In the genomic region with DNA sequence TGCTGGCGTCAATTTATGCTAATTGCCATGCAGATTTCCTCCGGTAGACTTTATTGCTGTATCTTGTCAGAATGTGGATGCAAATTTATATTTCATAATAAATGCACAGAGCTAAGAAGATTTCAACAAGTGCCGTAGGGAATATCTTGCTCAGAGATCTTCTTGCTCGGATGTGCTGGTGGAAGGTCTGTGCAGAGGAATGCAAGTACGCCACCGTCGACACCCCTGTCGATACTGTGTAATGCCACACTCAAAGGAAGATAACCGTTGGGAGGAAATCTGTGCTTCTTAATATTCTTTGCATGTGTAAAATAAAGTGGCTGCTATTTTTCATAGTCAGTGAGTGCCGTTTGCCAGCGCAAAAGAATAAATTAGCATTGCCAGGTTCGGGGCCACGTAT, we compare ENCODE assay signal across 16 mouse cellular contexts. TPM values are rescaled to one million over a fixed set of nuclear protein-coding genes. Genes with fewer than 3 reads are reported as not detected.
DNase-seq lines count a peak whose midpoint lies in the region; ATAC-seq and TF ChIP-seq lines count a peak whose summit lies in the region.
"Had no signal": no experiment of that assay in that cellular context is flagged by ENCODE, and none has a peak within 500 bp of the region (broad histone marks: within the 10 kb centered on the region; RNA-seq: fewer than 3 reads in every experiment).

No protein-coding gene starts in this region.

- no peak for TF ChIP-seq EP300 in ES-Bruce4 (IDR thresholded peaks at IDR 0.05; ENCODE audit: insufficient read depth, low read depth, low read length)

- no peak for TF ChIP-seq CTCF in ES-Bruce4 (IDR thresholded peaks at IDR 0.05; ENCODE audit: low read depth, low read length)

- DNase-seq in midbrain, embryonic 14.5 days = no peak
- no peak for DNase-seq in ovary, postnatal 10 days (ENCODE audit: low spot score)
- no peak for DNase-seq in kidney, postnatal 36 days
- no peak for DNase-seq in layer of hippocampus, adult 8-10 months (ENCODE audit: low spot score in 2 of 2)
- DNase-seq: adrenal gland, postnatal 14 days; cerebellum, adult 9-11 months; gastrocnemius, adult 2 months; heart, adult 11 months had no signal

- peak; percentile 27; the same call in 1 of the 2 replicates for ATAC-seq in forebrain, embryonic 12.5 days (ENCODE audit: low FRiP score)
- peak; percentile 34 for ATAC-seq in hindbrain, embryonic 13.5 days (ENCODE audit: low FRiP score)
- ATAC-seq in midbrain, embryonic 14.5 days (ENCODE audit: low FRiP score, low TSS enrichment) = peak; percentile 25; the same call in 1 of the 2 replicates
- no peak for ATAC-seq in intestine, embryonic 16.5 days

- H3K27me3 ChIP-seq in ES-Bruce4 (ENCODE audit: control insufficient read depth, insufficient read depth, low read length, poor library complexity, severe bottlenecking) = no peaks in the 10 kb centered on the region
- no peaks in the 10 kb centered on the region for H3K27me3 ChIP-seq in forebrain, embryonic 12.5 days
- no peaks in the 10 kb centered on the region for H3K27me3 ChIP-seq in hindbrain, embryonic 13.5 days
- H3K27me3 ChIP-seq in midbrain, embryonic 14.5 days (ENCODE audit: control insufficient read depth, insufficient read depth, low read length) = no peaks in the 10 kb centered on the region
- H3K27me3 ChIP-seq in intestine, embryonic 16.5 days (replicated peaks; ENCODE audit: control insufficient read depth, insufficient read depth, low read length) = no peaks in the 10 kb centered on the region
- H3K27me3 ChIP-seq: heart, embryonic 15.5 days had no signal

- H3K27ac ChIP-seq in ES-Bruce4 (ENCODE audit: insufficient read depth, low read length) = 0 out of 2 replicates have a peak overlapping the region, but pooled peaks have one; percentile 22
- H3K27ac ChIP-seq in forebrain, embryonic 12.5 days = peak overlapping the region; percentile 80
- peak overlapping the region; percentile 88 for H3K27ac ChIP-seq in hindbrain, embryonic 13.5 days
- peak overlapping the region; percentile 66 for H3K27ac ChIP-seq in midbrain, embryonic 14.5 days (replicated peaks; ENCODE audit: low read depth, low read length)
- no peak overlapping the region for H3K27ac ChIP-seq in intestine, embryonic 16.5 days (ENCODE audit: low read length)
- H3K27ac ChIP-seq: gastrocnemius, adult 2 months; heart, embryonic 15.5 days; macrophage had no signal

- no peaks in the 10 kb centered on the region for H3K9me3 ChIP-seq in ES-Bruce4 (replicated peaks; ENCODE audit: control insufficient read depth, insufficient read depth, low read length, poor library complexity, severe bottlenecking)
- no peaks in the 10 kb centered on the region for H3K9me3 ChIP-seq in forebrain, embryonic 12.5 days
- H3K9me3 ChIP-seq in hindbrain, embryonic 13.5 days = no peaks in the 10 kb centered on the region
- no peaks in the 10 kb centered on the region for H3K9me3 ChIP-seq in midbrain, embryonic 14.5 days (ENCODE audit: control insufficient read depth, low read length)
- no peaks in the 10 kb centered on the region for H3K9me3 ChIP-seq in intestine, embryonic 16.5 days (ENCODE audit: control insufficient read depth, low read length)
- H3K9me3 ChIP-seq: heart, embryonic 15.5 days had no signal

- TF ChIP-seq POLR2A in ES-Bruce4 (IDR thresholded peaks at IDR 0.05; ENCODE audit: insufficient read depth, low read length) = no peak

- H3K36me3 ChIP-seq in ES-Bruce4 (ENCODE audit: control insufficient read depth, insufficient read depth, low read length, poor library complexity, severe bottlenecking) = no peaks in the 10 kb centered on the region
- H3K36me3 ChIP-seq in forebrain, embryonic 12.5 days (replicated peaks) = peaks cover 17% of the 10 kb centered on the region
- peaks cover 23% of the 10 kb centered on the region for H3K36me3 ChIP-seq in hindbrain, embryonic 13.5 days
- H3K36me3 ChIP-seq in midbrain, embryonic 14.5 days (ENCODE audit: control insufficient read depth, insufficient read depth, low read length) = peaks cover 15% of the 10 kb centered on the region; the same call in 1 of the 2 replicates
- H3K36me3 ChIP-seq in intestine, embryonic 16.5 days (ENCODE audit: control insufficient read depth, insufficient read depth, low read length) = no peaks in the 10 kb centered on the region
- H3K36me3 ChIP-seq: heart, embryonic 15.5 days had no signal

- WGBS in forebrain, embryonic 12.5 days = 35% methylated on average over 13 of the region's 13 CpGs
- whole genome bisulfite sequencing in hindbrain, embryonic 13.5 days = 26% methylated on average over 13 of the region's 13 CpGs
- 22% methylated on average over 13 of the region's 13 CpGs for WGBS in midbrain, embryonic 14.5 days
- 66% methylated on average over 13 of the region's 13 CpGs for WGBS in intestine, embryonic 16.5 days

- peak overlapping the region; percentile 31 for H3K4me2 ChIP-seq in forebrain, embryonic 12.5 days
- peak overlapping the region; percentile 33 for H3K4me2 ChIP-seq in hindbrain, embryonic 13.5 days
- peak overlapping the region; percentile 38 for H3K4me2 ChIP-seq in midbrain, embryonic 14.5 days (ENCODE audit: low read length)
- no peak overlapping the region for H3K4me2 ChIP-seq in intestine, embryonic 16.5 days (ENCODE audit: low read depth, low read length)
- H3K4me2 ChIP-seq: heart, embryonic 15.5 days; lung, embryonic 14.5 days had no signal

- H3K9ac ChIP-seq in ES-Bruce4 (ENCODE audit: low read depth, poor library complexity, severe bottlenecking) = no peak overlapping the region
- no peak overlapping the region for H3K9ac ChIP-seq in forebrain, embryonic 12.5 days
- peak overlapping the region; percentile 49; the same call in 1 of the 2 replicates for H3K9ac ChIP-seq in hindbrain, embryonic 13.5 days
- no peak overlapping the region for H3K9ac ChIP-seq in midbrain, embryonic 14.5 days (replicated peaks; ENCODE audit: low read length)
- H3K9ac ChIP-seq in intestine, embryonic 16.5 days (ENCODE audit: low read depth, low read length) = no peak overlapping the region
- H3K9ac ChIP-seq: heart, embryonic 15.5 days; lung, embryonic 14.5 days had no signal

- H3K4me3 ChIP-seq in ES-Bruce4 (ENCODE audit: low read depth, low read length) = no peak overlapping the region
- H3K4me3 ChIP-seq in forebrain, embryonic 12.5 days (replicated peaks) = no peak overlapping the region
- H3K4me3 ChIP-seq in hindbrain, embryonic 13.5 days = no peak overlapping the region
- H3K4me3 ChIP-seq in midbrain, embryonic 14.5 days (replicated peaks; ENCODE audit: low read depth, low read length) = no peak overlapping the region
- H3K4me3 ChIP-seq in intestine, embryonic 16.5 days (ENCODE audit: low read length) = no peak overlapping the region
- H3K4me3 ChIP-seq: gastrocnemius, adult 2 months; heart, embryonic 15.5 days had no signal

- H3K4me1 ChIP-seq in ES-Bruce4 (ENCODE audit: control insufficient read depth, insufficient read depth, low read length) = peaks cover 13% of the 10 kb centered on the region
- peaks cover 49% of the 10 kb centered on the region for H3K4me1 ChIP-seq in forebrain, embryonic 12.5 days
- peaks cover 62% of the 10 kb centered on the region for H3K4me1 ChIP-seq in hindbrain, embryonic 13.5 days (replicated peaks)
- peaks cover 43% of the 10 kb centered on the region for H3K4me1 ChIP-seq in midbrain, embryonic 14.5 days (ENCODE audit: control insufficient read depth, insufficient read depth, low read length)
- H3K4me1 ChIP-seq in intestine, embryonic 16.5 days (ENCODE audit: control insufficient read depth, insufficient read depth, low read length) = no peaks in the 10 kb centered on the region

RNA-seq across cellular contexts. Expression of a gene that starts 35.5 kb away (rescaled TPM):
- 23.3 and 24.0 TPM in 2 replicates for polyA plus RNA-seq in ES-Bruce4 (2011; ENCODE audit: insufficient read depth, insufficient read length, low read depth, missing spikeins)
- polyA plus RNA-seq in forebrain, embryonic 12.5 days (2016; fragmentation: Nextera tagmentation; extraction: Ambion mirVana) = 35.8 and 41.8 TPM in 2 replicates
- polyA plus RNA-seq in hindbrain, embryonic 13.5 days (2015; fragmentation: Nextera tagmentation; extraction: Ambion mirVana) = 80.2 and 83.1 TPM in 2 replicates
- polyA plus RNA-seq in midbrain, embryonic 14.5 days (2014; fragmentation: Nextera tagmentation; extraction: Ambion mirVana) = 64.2 and 93.4 TPM in 2 replicates
- polyA plus RNA-seq in intestine, embryonic 16.5 days (2015; fragmentation: Nextera tagmentation; extraction: Ambion mirVana) = 4.5 TPM in 2 replicates
- 100 to 1,000 TPM; 390 to 451 (median 427) TPM for total RNA-seq in layer of hippocampus, adult 8-10 months (2022)
- total RNA-seq: MEL had no signal

RNA-seq across cellular contexts. Expression of a gene that starts 54.8 kb away (rescaled TPM):
- 26.4 and 26.8 TPM in 2 replicates for polyA plus RNA-seq in ES-Bruce4 (2011; ENCODE audit: insufficient read depth, insufficient read length, low read depth, missing spikeins)
- polyA plus RNA-seq in forebrain, embryonic 12.5 days (2016; fragmentation: Nextera tagmentation; extraction: Ambion mirVana) = 50.3 and 50.9 TPM in 2 replicates
- polyA plus RNA-seq in hindbrain, embryonic 13.5 days (2015; fragmentation: Nextera tagmentation; extraction: Ambion mirVana) = 48.9 and 51.0 TPM in 2 replicates
- 49.0 and 55.4 TPM in 2 replicates for polyA plus RNA-seq in midbrain, embryonic 14.5 days (2014; fragmentation: Nextera tagmentation; extraction: Ambion mirVana)
- 51.0 and 51.7 TPM in 2 replicates for polyA plus RNA-seq in intestine, embryonic 16.5 days (2015; fragmentation: Nextera tagmentation; extraction: Ambion mirVana)
- 10 to 100 TPM; 19.5 to 22.9 (median 22.1) TPM for total RNA-seq in layer of hippocampus, adult 8-10 months (2022)
